Mouse (Mus musculus) hindbrain, embryonic 13.5 days (tissue): ENCODE data around the gene Aldh3a2. TPM values are rescaled to one million over a fixed set of nuclear protein-coding genes. Genes with fewer than 3 reads are reported as not detected.

Source experiments
- ATAC-seq: fragments of 200-750 bp; cut with Nextera tagmentation; 2 replicates; pipeline ENCODE4 v1.8.0; 2017; ENCODE audit warnings: moderate TSS enrichment; ENCODE audit not compliant: low FRiP score
- H3K27ac ChIP-seq: fragments of 300-500 bp; sonication (generic); 2 replicates; pipeline ENCODE4 v1.5.1; 2015; ENCODE audit warnings: inconsistent platforms, mild to moderate bottlenecking, moderate library complexity
- H3K27me3 ChIP-seq: fragments of 300-500 bp; sonication (generic); 2 replicates; pipeline ENCODE4 v1.6.1; 2015; ENCODE audit warnings: mild to moderate bottlenecking, inconsistent platforms
- H3K36me3 ChIP-seq: fragments of 300-500 bp; sonication (generic); 2 replicates; pipeline ENCODE4 v1.6.1; 2015; ENCODE audit warnings: mild to moderate bottlenecking, inconsistent platforms
- H3K4me1 ChIP-seq: fragments of 300-500 bp; sonication (generic); replicated peaks from 2 replicates; pipeline ENCODE4 v1.6.1; 2015; ENCODE audit warnings: inconsistent platforms
- H3K4me2 ChIP-seq: fragments of 300-500 bp; sonication (generic); 2 replicates; pipeline ENCODE4 v1.6.1; 2015; ENCODE audit warnings: inconsistent platforms, mild to moderate bottlenecking, moderate library complexity
- H3K4me3 ChIP-seq: fragments of 300-500 bp; sonication (generic); 2 replicates; pipeline ENCODE4 v1.5.1; 2015; ENCODE audit warnings: mild to moderate bottlenecking, inconsistent platforms
- H3K9ac ChIP-seq: fragments of 300-500 bp; sonication (generic); 2 replicates; pipeline ENCODE4 v1.6.1; 2015; ENCODE audit warnings: mild to moderate bottlenecking, inconsistent platforms
- H3K9me3 ChIP-seq: fragments of 300-500 bp; sonication (generic); 2 replicates; pipeline ENCODE4 v1.6.1; 2016; ENCODE audit warnings: inconsistent platforms
- WGBS: fragments of 180-500 bp; shearing (Covaris S2); methylation state at CpG from one replicate; pipeline ENCODE4 v1.1.7; 2015; 5-methylcytosine and 5-hydroxymethylcytosine counted together
- polyA plus RNA-seq: library from polyadenylated mRNA; unstranded; fragments of >200 nt; fragmentation: Nextera tagmentation; extraction: Ambion mirVana; gene quantifications from 2 replicates; pipeline ENCODE4 v1.2.1, GENCODE M21; 2015

Aldh3a2 gene
- polyA plus RNA-seq, 1 experiment from 2014 or later = 26.9 TPM

DNA sequence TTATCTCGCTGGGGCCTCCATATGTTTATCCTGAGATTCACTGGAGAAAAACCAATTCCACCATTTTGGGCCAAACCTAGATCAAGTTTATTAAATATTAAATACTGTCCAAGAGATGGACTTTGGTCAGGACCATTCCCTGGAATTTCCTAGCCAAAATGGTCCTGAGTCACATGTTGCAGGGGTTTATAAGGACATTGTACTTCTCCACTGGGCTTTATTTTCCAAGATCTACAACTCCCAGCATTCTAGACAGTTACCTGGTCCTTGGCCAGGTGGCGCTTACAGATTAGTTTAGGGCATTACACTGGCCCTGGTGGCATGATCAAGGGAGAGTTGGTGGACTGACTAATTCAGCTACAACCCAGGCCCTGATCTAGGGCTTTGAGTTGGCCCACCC lies 28.3 kb upstream of the Aldh3a2 start:
- H3K9ac ChIP-seq = no peak overlapping the region
- H3K4me2 ChIP-seq = no peak overlapping the region
- no peaks in the 10 kb centered on the region for H3K9me3 ChIP-seq
- H3K27me3 ChIP-seq = no peaks in the 10 kb centered on the region
- H3K4me3 ChIP-seq = no peak overlapping the region
- H3K4me1 ChIP-seq = peaks cover under 1% of the 10 kb centered on the region; the same call in 1 of the 2 replicates
- no peak for ATAC-seq
- no peaks in the 10 kb centered on the region for H3K36me3 ChIP-seq
- 92% methylated on average over 2 of the region's 2 CpGs for WGBS
- no peak overlapping the region for H3K27ac ChIP-seq

DNA sequence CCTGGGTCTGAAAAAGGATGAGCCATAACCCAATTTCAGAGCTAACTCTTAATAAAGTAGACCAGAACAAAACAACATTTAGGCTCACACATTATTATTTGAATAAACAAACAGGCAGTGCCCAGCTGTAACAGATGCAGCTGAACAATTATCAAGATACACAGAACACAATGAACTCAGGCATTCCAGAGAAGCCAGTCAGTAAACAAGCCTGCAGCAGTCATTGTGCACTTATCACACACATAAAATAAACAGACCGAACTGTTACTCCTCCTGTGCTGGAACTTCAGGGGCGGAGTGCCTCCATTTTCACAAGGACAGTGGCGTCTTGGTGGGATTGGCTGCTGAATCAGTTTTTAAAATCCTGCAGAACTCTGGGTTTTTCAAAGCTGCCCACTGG lies 27.2 kb upstream of the Aldh3a2 start:
- Histone ChIP-seq H3K4me1 (no peaks in the 10 kb centered on the region), H3K4me3 (no peak overlapping the region), H3K27ac (no peak overlapping the region), H3K36me3 (no peaks in the 10 kb centered on the region), H3K27me3 (no peaks in the 10 kb centered on the region), H3K4me2 (no peak overlapping the region), H3K9ac (no peak overlapping the region), H3K9me3 (no peaks in the 10 kb centered on the region)
- ATAC-seq = no peak
- 91% methylated on average over 3 of the region's 3 CpGs for WGBS

DNA sequence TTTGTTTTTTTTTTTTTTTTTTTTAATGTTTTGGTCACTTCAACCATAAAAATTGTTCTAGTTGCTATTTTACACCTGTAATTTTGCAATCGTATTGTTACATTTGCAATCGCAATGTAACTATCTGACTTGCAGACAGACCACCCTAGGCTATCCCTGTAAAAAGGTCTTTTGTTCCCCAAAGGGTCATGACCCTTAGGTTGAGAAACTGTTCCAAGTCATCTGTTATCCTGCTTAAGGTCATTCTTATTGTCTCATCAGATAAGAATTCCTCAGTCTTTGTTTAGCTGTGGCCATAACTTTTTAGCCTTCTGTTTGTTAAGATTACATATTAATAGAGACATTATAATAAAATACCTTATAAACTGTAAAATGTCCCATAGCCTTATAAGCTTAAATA lies 26.0 kb upstream of the Aldh3a2 start:
- WGBS = 17% methylated on average over 2 of the region's 2 CpGs
- Histone ChIP-seq H3K36me3 (no peaks in the 10 kb centered on the region), H3K9me3 (no peaks in the 10 kb centered on the region), H3K4me3 (no peak overlapping the region), H3K4me2 (no peak overlapping the region), H3K27ac (no peak overlapping the region), H3K4me1 (no peaks in the 10 kb centered on the region), H3K9ac (no peak overlapping the region), H3K27me3 (no peaks in the 10 kb centered on the region)
- ATAC-seq = no peak

DNA sequence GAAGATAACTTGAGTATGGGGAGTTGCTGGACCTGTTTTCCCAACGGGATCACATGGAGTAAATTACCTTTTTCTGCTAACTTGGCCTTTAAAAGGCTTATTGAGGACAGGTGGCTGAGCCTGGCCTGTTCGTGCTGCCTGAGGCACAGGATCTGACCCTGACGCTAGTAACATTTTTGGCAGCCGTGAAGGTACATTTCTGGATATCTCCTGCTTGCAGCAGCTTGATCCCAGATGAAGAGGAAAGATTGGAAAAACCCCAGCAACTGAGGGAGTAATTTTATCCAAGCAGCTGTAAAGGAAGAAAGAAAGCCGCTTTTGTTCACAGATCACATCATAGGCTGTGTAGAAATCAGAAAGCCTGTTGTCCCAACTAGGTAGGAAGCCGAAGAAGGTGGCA lies 17.1 kb upstream of the Aldh3a2 start:
- Histone ChIP-seq H3K4me3 (no peak overlapping the region), H3K9ac (no peak overlapping the region)
- 85% methylated on average over 6 of the region's 6 CpGs for WGBS

DNA sequence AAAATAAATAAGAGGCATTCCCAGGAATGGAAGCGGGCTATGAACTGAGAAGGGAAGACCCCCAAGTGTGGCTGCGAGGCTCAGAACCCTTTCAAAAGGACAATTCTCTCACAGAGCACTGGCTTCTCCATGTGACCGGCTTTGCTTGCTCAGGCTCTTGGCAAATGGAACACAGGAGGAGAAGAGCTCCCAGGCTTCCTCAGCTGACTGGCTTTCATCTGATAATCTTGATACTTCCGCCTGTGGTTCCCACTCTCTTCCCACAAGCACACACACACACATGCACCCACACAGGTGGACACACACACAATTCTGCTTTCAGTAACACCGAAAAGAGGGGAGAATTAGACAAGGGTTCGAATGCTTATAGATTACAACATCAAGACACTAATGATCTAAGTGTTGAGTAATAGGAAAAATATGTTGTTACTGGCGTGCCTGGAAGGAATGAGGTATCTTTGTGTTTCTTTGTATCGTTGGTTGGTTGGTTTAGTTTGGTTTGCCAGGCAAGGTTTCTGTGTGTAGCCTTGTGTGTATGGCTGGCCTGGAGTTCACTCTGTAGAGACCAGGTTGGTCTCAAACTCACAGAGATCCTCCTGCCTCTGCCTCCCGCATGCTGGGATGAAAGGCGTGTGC lies 16.3 kb upstream of the Aldh3a2 start:
- Histone ChIP-seq H3K9me3 (no peaks in the 10 kb centered on the region), H3K9ac (no peak overlapping the region), H3K4me1 (no peaks in the 10 kb centered on the region), H3K4me2 (no peak overlapping the region), H3K27me3 (no peaks in the 10 kb centered on the region), H3K27ac (no peak overlapping the region), H3K36me3 (no peaks in the 10 kb centered on the region), H3K4me3 (no peak overlapping the region)
- ATAC-seq = no peak
- 84% methylated on average over 10 of the region's 10 CpGs for WGBS

More for the DNA sequence above, 17.1 kb upstream of the Aldh3a2 start:
- H3K27me3 ChIP-seq = no peaks in the 10 kb centered on the region
- no peaks in the 10 kb centered on the region for H3K36me3 ChIP-seq
- H3K4me2 ChIP-seq = no peak overlapping the region
- no peak overlapping the region for H3K27ac ChIP-seq
- no peak for ATAC-seq
- no peaks in the 10 kb centered on the region for H3K9me3 ChIP-seq
- no peaks in the 10 kb centered on the region for H3K4me1 ChIP-seq

DNA sequence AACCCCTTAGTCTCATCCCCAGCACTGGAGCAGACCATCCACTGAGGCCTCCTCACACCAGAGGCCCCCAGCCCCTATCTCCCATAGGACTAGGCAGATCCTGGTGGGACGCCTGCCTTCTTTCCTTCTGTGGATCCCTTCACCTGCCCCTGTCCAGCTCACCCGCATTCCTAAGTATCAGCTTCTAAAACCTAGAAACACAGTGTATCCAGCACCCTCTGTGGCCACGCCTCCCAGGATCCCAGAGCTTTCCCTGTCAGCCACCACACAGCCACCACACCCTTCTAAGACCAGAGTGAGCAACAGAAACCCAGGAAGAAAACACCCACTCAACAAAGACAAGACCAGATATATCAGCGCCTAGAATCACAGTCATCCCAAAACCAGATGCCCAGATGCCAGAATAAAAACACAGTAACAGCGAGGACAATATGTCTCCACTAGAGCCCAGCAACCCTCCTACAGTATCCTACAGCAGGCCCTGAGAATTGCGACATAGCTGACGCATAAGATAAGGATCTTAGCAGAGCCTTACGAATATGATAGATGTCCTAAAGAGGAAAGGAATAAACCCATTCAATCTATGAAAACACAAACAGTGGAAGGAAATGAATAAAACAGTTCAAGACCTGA lies 11.3 kb upstream of the Aldh3a2 start:
- no peak overlapping the region for H3K4me3 ChIP-seq
- no peaks in the 10 kb centered on the region for H3K36me3 ChIP-seq
- no peak overlapping the region for H3K27ac ChIP-seq
- no peaks in the 10 kb centered on the region for H3K4me1 ChIP-seq
- H3K4me2 ChIP-seq = no peak overlapping the region
- no peaks in the 10 kb centered on the region for H3K27me3 ChIP-seq
- no peak for ATAC-seq
- H3K9me3 ChIP-seq = no peaks in the 10 kb centered on the region
- no peak overlapping the region for H3K9ac ChIP-seq
- 89% methylated on average over 8 of the region's 8 CpGs for WGBS

DNA sequence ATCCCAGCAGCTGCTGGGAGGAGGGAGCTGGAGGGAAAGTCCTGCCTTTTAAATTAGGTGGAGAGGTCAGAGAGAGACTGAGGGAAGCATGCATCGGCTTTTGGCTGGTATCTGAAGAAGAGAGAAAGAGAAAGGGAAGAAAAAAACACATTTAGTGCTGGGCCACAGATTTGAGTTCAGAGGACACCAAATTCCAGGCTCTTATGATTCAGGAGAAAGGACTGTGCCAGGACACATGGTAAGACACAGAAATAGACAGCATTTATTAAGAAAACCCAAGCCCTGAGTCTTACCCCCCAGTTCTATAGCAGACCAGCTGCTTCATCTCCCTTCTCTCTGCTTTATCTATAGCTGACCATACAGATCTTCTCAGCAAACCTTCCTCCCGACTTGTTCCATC lies 10.7 kb upstream of the Aldh3a2 start:
- Histone ChIP-seq H3K4me2 (no peak overlapping the region), H3K36me3 (no peaks in the 10 kb centered on the region), H3K27ac (no peak overlapping the region), H3K27me3 (no peaks in the 10 kb centered on the region), H3K4me1 (no peaks in the 10 kb centered on the region), H3K9ac (no peak overlapping the region), H3K4me3 (no peak overlapping the region), H3K9me3 (no peaks in the 10 kb centered on the region)
- ATAC-seq = no peak
- 66% methylated on average over 2 of the region's 2 CpGs for WGBS

DNA sequence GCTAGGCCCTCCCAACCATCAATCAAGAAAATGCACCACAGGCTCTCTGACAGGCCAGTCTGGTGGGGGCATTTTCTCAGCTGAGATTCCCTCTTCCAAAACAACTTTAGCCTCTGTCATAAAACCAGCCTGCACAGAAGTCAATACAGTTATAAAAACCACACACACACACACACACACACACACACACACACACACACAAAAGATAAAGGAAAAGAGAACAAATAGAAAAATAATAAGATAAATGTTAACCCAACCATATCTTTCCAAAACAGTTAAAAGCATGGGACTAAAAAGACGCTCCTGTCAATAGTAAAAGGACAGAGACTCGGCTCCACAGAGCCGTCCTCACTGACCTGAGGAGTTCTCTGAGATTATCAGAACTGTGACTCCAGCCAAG lies 9.2 kb upstream of the Aldh3a2 start:
- H3K27ac ChIP-seq = no peak overlapping the region
- H3K36me3 ChIP-seq = no peaks in the 10 kb centered on the region
- no peaks in the 10 kb centered on the region for H3K27me3 ChIP-seq
- no peaks in the 10 kb centered on the region for H3K9me3 ChIP-seq
- ATAC-seq = no peak
- H3K4me3 ChIP-seq = no peak overlapping the region
- no peaks in the 10 kb centered on the region for H3K4me1 ChIP-seq
- 83% methylated on average over 3 of the region's 3 CpGs for WGBS
- H3K9ac ChIP-seq = no peak overlapping the region
- H3K4me2 ChIP-seq = no peak overlapping the region

DNA sequence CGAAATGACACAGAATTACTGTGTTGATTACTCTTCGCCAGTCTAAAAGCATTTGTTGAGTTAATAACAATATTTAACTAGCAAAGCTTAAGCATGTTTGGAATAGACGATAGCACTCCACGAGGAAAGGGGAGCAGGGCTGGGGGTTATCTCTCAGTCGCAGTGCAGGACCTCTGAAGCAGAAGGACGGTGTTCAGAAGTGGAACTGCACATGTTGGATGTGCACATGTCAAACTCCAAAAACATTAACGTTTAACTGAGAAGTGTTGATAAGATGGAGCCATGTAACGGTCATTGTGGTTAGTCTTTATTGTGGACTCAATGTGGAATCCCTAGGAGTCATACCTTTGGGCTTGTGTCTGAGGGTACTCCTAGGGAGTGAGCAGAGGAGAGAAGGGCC lies 7.8 kb upstream of the Aldh3a2 start:
- WGBS = 87% methylated on average over 8 of the region's 8 CpGs
- Histone ChIP-seq H3K4me3 (no peak overlapping the region), H3K36me3 (no peaks in the 10 kb centered on the region), H3K27ac (no peak overlapping the region), H3K9me3 (no peaks in the 10 kb centered on the region), H3K27me3 (no peaks in the 10 kb centered on the region), H3K9ac (no peak overlapping the region), H3K4me2 (no peak overlapping the region), H3K4me1 (no peaks in the 10 kb centered on the region)
- ATAC-seq = no peak

DNA sequence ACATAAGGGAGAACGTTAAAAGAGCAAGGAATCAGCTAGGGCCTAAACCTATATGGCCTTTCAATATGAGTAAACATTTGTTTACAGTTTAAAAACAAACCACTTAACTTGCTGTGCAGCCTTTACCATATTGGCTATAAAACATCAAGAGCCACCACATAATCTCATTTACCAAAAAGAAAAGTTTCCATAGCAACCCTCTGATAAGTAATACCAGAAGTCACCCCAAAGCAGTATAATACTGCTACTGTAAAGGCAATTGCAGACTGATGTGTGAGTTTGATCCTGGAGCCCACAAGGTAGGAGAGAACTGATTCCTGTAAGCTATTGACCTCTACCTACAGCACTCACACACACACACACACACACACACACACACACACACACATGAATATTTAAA lies 7.2 kb upstream of the Aldh3a2 start:
- 91% methylated on average over 1 of the region's 1 CpGs for WGBS
- Histone ChIP-seq H3K9ac (no peak overlapping the region), H3K27ac (no peak overlapping the region), H3K4me3 (no peak overlapping the region), H3K36me3 (no peaks in the 10 kb centered on the region), H3K27me3 (no peaks in the 10 kb centered on the region), H3K4me2 (no peak overlapping the region), H3K4me1 (no peaks in the 10 kb centered on the region), H3K9me3 (no peaks in the 10 kb centered on the region)
- no peak for ATAC-seq

DNA sequence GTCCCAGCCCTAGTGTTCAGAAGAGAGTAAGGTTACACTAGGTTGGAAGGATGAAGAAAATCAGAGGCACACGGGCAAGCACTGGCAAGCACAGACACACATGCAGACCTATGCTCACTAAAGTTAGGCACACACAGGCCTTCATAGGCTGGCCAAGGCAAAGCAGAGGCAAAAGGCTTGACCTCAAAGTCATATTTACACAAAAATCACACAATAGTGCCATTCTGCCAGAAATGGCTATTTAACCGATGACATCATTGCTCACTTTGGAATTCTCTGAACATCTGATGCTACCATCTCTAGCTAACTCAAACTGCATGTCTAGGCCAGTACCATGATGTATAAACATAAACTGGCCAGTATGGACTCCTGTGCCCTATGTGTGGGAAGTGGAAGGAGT lies 6.7 kb upstream of the Aldh3a2 start:
- WGBS = 94% methylated on average over 2 of the region's 2 CpGs
- ATAC-seq = no peak
- Histone ChIP-seq H3K9me3 (no peaks in the 10 kb centered on the region), H3K4me3 (no peak overlapping the region), H3K27me3 (peaks cover 1% of the 10 kb centered on the region), H3K36me3 (no peaks in the 10 kb centered on the region), H3K27ac (no peak overlapping the region), H3K4me2 (no peak overlapping the region), H3K9ac (no peak overlapping the region), H3K4me1 (no peaks in the 10 kb centered on the region)

DNA sequence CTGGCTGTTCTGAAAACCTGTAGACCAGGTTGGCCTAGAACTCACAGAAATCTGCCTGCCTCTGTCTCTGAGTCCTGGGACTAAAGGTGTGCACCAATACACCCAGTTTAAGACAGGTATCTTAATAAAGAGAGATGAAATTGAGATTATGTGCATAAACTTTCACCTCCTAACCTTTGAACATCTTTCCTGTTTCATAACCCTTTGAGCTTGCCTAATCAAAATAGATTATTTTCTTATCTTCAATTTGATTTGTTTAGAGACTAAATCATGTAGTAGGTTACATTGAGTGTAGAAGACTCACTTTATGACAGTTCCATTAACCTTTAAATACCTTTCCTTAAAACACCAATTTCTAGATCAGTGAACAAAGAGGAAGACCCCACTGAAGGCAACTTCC lies 4.3 kb upstream of the Aldh3a2 start:
- H3K36me3 ChIP-seq = no peaks in the 10 kb centered on the region
- no peak for ATAC-seq
- no peak overlapping the region for H3K4me2 ChIP-seq
- peaks cover 11% of the 10 kb centered on the region for H3K27me3 ChIP-seq
- H3K4me1 ChIP-seq = 0 out of 2 replicates have a peak, but pooled peaks cover 3% of the 10 kb centered on the region
- no peak overlapping the region for H3K27ac ChIP-seq
- no peak overlapping the region for H3K9ac ChIP-seq
- no peaks in the 10 kb centered on the region for H3K9me3 ChIP-seq
- H3K4me3 ChIP-seq = no peak overlapping the region

DNA sequence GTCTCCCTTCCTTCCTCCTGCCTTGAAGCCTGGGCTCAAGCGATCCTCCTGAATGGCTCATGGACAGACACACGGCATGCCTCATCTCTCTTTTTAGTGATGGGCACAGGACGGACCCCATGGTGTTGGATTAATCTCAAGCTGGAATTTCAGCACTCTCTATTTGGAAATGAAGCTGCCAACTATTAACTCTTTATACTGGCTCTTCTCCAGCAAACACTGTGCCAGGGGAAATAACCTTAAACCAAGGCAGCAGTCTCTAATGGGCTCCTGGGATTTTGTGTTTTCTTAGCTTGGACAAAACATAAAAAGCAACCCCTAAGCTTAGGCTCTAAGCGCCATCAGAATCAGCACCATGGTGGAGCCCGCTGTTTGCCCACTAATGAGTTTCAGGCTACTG lies 3.1 kb upstream of the Aldh3a2 start:
- H3K36me3 ChIP-seq = no peaks in the 10 kb centered on the region
- no peak overlapping the region for H3K9ac ChIP-seq
- 83% methylated on average over 5 of the region's 5 CpGs for WGBS
- no peak overlapping the region for H3K4me3 ChIP-seq
- peaks cover 12% of the 10 kb centered on the region for H3K4me1 ChIP-seq
- ATAC-seq = no peak
- H3K27me3 ChIP-seq = peaks cover 11% of the 10 kb centered on the region
- H3K27ac ChIP-seq = no peak overlapping the region
- no peak overlapping the region for H3K4me2 ChIP-seq
- H3K9me3 ChIP-seq = no peaks in the 10 kb centered on the region
